Mouse (Mus musculus) small intestine, adult 2 months (tissue): ENCODE results near the gene Nrp2.

Experiments used
- CTCF ChIP-seq: fragments of 200-500 bp; IDR thresholded peaks from 2 replicates; pipeline ENCODE4 v1.5.1; 2012; ENCODE audit warnings: low read depth, mild to moderate bottlenecking, control low read depth, inconsistent platforms, low read length, moderate library complexity, mixed read lengths; ENCODE audit not compliant: insufficient replicate concordance, insufficient read length; ENCODE audit errors: extremely low read depth
- POLR2A ChIP-seq: fragments of 200-500 bp; IDR thresholded peaks from 2 replicates; pipeline ENCODE4 v1.6.1; 2012; ENCODE audit warnings: low read depth, mild to moderate bottlenecking, control low read depth, inconsistent platforms, low read length, moderate library complexity

DNA sequence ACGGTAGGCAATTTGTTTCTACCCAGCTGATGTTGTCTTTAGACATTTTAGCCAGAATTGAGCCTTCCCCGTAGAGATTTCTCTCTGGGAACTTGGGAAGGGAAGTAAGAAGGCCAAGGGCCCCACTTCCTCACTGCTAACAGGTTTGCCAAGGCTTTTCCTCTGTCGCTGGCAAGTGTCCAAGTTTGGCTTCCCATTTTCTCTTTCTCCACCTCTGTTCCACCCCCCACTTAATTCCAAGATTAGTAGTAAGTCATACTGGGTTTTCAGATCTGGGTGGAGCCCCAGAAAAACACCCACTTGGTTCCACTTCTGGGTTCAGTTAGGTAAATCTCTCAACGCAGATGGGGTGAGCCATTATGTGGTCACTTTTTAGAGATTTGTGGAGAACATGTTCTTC, 67.5 kb downstream of the Nrp2 start:
- TF ChIP-seq POLR2A, result no peak
- no peak for TF ChIP-seq CTCF
